Mouse (Mus musculus) naive thymus-derived CD4-positive, alpha-beta T cell, adult 5 months (primary cell): ENCODE results near the gene Tmie. TPM values are rescaled to one million over a fixed set of nuclear protein-coding genes. Genes with fewer than 3 reads are reported as not detected.

Source experiments
- polyA plus RNA-seq: library from polyadenylated mRNA; unstranded; fragments of 100-300 nt; shearing (Covaris generic); gene quantifications from one replicate; pipeline ENCODE4 v1.2.1, GENCODE M21; 2017

Gene Tmie
- 24.9 TPM for polyA plus RNA-seq

DNA sequence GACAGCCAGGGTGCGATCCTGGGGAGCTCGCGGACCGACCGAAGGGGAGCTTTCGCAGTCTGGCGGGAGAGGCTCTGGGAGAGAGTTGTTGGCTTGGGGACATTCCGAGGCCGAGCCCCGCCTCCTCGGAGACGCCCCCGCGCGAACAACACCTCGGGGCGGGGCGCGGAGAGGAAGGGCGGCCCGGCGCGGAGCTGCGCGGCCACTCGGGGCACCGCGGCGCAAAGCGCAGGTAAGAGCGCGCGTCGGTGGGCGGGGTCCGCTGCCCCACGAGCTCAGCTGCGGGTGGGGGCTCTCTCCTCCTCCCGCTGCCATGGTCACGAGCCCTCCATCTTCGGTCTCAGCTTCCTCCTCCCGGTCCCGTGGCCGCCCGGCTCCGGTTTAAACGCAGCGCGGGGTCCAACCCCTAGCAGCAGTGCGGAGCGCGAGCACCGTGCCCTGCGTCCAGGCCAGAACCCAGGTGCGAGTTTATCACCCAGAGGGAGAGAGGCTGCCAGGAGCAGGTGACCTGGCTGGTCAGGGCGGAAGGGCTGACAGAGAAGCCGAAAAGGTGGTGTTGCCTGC, at the start of gene Tmie:
TSS of gene Tmie (minus strand) at position 116 of the 564 bp plus-strand sequence.

DNA sequence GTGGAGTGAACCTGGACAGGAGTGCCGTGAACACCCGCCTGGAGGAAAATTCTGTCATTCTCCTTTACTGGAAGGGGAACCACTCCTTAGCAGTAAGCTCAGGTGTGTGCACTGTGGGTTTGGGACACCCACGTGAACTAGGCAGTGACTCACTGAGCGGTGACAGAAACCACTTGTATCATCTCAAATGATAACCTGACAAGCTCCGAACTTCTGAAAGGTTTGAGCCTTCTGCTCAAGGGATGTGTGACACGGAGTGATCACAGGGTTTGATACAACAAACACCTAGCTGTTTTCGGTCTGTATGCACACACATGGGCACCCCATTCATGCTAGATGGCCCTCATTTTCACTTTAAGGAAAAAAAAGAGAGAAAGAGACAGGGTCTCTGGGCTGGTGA, 36.9 kb upstream of the Tmie start, which contains the start of gene Fam240a:
TSS of gene Fam240a (minus strand) at position 76 of the 400 bp plus-strand sequence.

DNA sequence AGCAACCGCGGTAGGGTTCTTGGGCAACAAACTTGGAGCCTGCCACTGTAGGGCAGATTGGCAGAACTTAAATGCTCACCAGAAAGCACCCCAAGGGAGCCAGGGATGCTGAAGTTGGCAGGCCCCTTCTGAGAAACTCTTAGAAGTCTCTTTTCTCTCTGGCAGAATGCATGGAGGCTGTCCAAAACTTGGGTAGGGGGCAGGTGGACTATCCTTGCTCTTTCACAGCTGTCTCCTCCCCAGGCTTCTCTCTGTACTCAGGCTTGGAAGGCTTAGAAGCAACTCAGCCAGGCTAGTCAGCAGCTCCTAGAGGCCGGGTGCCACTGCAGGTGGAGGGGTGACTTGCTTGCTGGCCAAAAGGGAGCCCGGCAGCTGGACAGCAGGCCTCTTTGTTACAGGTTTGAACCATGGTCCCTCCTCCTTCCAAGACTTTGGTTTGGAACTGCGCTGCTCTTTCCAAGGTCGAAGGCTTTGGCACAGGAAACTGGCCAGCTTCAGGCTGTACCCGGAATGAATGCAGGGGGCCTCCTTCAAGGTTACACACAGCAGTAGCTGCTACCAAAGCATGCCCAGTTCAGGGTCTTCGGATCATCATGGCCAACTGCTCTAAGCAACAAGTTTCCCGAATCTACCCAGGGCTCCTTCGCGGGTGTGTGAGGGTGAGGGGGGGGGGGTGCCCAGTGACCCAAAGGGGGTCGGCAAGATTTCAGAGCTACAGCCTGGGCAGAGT, 557 bp downstream of the Tmie start, which contains the start of gene Als2cl:
TSS of gene Als2cl (plus strand) at position 680 of the 730 bp plus-strand sequence.

DNA sequence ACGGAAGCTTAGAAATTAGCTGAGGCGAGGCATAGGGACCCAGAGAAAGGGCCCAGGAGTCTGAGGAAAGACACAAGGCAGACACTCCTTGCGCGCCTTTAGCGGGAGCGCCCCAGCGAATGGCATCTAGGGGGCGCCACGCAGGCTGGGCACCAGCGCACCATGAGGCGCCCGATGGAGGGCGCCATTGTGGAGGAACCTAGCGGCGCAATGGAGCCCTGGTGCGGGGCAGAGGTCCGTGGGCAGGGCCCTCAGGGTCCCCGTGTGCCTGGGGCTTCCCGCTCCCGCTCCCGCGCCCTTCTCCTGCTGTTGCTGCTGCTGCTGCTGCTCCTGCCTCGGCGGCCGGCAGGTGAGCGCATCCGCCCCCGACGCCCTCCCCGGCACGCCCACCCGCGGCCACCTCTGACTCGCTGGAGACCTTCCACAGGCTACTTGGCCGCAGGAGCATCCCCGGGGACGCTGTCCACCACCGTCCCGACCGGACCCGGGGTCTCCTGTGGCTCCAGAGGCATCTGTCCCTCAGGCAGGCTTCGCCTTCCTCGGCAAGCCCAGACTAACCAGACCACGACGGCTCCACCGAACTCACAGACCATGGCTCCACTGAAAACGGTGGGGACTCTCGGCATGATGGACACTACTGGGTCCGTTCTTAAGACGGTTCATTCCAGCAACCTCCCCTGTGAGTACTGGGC, 22.0 kb downstream of the Tmie start, which contains the start of gene Prss50:
TSS of gene Prss50 (plus strand) at position 187 of the 692 bp plus-strand sequence.

DNA sequence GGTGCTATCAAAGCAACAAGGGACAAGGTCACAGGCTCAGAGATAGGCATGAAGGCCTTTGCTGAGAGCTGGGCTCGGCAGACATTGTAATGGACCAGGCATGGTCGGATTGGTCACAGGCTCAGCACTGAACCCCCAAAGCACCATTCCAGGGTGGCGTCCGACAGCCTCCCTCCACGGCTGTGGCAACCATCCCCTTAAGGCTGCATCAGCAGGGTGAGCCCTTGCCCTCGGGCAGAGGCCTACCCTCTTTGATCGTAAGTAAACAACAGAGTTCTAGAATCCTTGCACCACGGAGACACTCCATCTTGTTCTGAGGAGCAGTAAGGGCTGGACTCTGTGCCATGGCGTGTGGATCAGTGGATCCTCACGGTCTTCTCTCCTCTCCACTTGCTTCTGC, 35.7 kb downstream of the Tmie start, which contains the start of gene Prss46:
TSS of gene Prss46 (plus strand) at position 301 of the 400 bp plus-strand sequence.

DNA sequence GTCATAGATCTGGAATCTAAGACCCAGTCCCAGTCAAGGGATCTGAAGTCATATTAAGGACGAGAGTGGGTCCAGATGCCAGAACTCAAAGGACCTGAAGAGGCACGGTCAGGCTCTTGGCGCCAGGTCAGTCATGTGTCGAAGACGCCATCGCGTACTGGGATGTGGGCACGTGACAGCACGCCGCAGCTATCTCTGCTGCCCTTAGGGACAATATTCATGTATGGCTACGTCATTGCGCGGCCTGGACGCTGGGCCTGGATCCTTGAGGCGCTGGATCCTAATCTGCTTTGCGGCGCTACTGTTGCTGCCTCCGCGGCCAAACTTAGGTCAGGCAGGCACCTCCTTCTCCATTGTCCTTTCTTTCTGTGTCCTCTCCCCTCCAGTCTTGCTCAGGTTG, 45.5 kb downstream of the Tmie start, which contains the start of gene Prss45:
TSS of gene Prss45 (plus strand) at position 178 of the 400 bp plus-strand sequence.

DNA sequence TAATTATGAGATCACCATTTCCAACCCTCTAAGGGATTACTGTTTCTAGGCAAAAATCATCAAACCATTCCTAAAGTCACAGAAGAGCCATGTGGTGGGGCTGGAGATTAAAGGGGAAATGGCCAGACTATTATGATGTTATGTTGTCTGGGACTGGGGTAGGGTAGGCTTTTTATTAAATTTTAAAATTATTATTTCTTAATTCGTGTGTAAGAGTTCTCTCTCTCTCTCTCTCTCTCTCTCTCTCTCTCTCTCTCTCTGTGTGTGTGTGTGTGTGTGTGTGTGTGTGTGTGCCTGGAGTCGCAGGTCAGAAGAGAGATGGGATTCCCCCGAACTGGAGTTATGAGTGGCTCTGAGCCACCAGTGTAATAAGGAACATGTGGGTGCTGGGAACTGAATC, 53.5 kb downstream of the Tmie start, which contains the start of gene Prss43:
TSS of gene Prss43 (plus strand) at position 301 of the 400 bp plus-strand sequence.

Other genes with a start within 250 kb of the Tmie start
- 32.5 TPM for gene Nbeal2, start 226.0 kb downstream of the Tmie start, polyA plus RNA-seq
- gene Ccdc12, start 223.6 kb downstream of the Tmie start, polyA plus RNA-seq: 178 TPM
- gene Myl3, start 138.3 kb downstream of the Tmie start, polyA plus RNA-seq: not detected
- not detected for gene Pth1r, start 133.0 kb downstream of the Tmie start, polyA plus RNA-seq
- gene Prss42, start 81.9 kb downstream of the Tmie start, polyA plus RNA-seq: not detected
- not detected for gene Prss44, start 66.1 kb downstream of the Tmie start, polyA plus RNA-seq
- gene Prss43, start 53.4 kb downstream of the Tmie start, polyA plus RNA-seq: not detected
- gene Prss45, start 45.5 kb downstream of the Tmie start, polyA plus RNA-seq: not detected
- gene Prss46, start 35.6 kb downstream of the Tmie start, polyA plus RNA-seq: not detected
- gene Prss50, start 22.1 kb downstream of the Tmie start, polyA plus RNA-seq: not detected
- 175 TPM for gene Als2cl, start 243 bp downstream of the Tmie start, polyA plus RNA-seq
- gene Fam240a, start 36.7 kb upstream of the Tmie start, polyA plus RNA-seq: 6.4 TPM
- gene Tdgf1, start 66.0 kb upstream of the Tmie start, polyA plus RNA-seq: 2.0 TPM
- gene Lrrc2, start 71.4 kb upstream of the Tmie start, polyA plus RNA-seq: not detected
- gene Rtp3, start 110.5 kb upstream of the Tmie start, polyA plus RNA-seq: not detected
- gene Ltf, start 139.2 kb upstream of the Tmie start, polyA plus RNA-seq: not detected
- 0.95 TPM for gene Ccrl2, start 177.4 kb upstream of the Tmie start, polyA plus RNA-seq
- 27.2 TPM for gene Lrrfip2, start 237.5 kb upstream of the Tmie start, polyA plus RNA-seq